23 mouse cellular contexts compared by ENCODE assay signal in genomic region chr5:87601018-87601417, GRCm38 (mm10). TPM values are rescaled to one million over a fixed set of nuclear protein-coding genes. Genes with fewer than 3 reads are reported as not detected.
DNase-seq lines count a peak whose midpoint lies in the region; ATAC-seq lines count a peak whose summit lies in the region.
"Had no signal": no experiment of that assay in that cellular context is flagged by ENCODE, and none has a peak within 500 bp of the region (broad histone marks: within the 10 kb centered on the region; RNA-seq: fewer than 3 reads in every experiment).

No protein-coding gene starts in this region.

- H3K9me3 ChIP-seq in kidney, embryonic 15.5 days (replicated peaks), result no peaks in the 10 kb centered on the region
- H3K9me3 ChIP-seq in forebrain, embryonic 11.5 days (ENCODE audit: control insufficient read depth, low read length), result no peaks in the 10 kb centered on the region
- H3K9me3 ChIP-seq: embryonic facial prominence, embryonic 13.5 days; hindbrain, embryonic 13.5 days; intestine, embryonic 15.5 days; limb, embryonic 12.5 days; neural tube, embryonic 12.5 days had no signal

- no peaks in the 10 kb centered on the region for H3K36me3 ChIP-seq in kidney, embryonic 15.5 days
- H3K36me3 ChIP-seq in forebrain, embryonic 11.5 days (ENCODE audit: control insufficient read depth, insufficient read depth, low read length), result no peaks in the 10 kb centered on the region
- H3K36me3 ChIP-seq: embryonic facial prominence, embryonic 13.5 days; hindbrain, embryonic 13.5 days; intestine, embryonic 15.5 days; limb, embryonic 12.5 days; neural tube, embryonic 12.5 days had no signal

- DNase-seq in kidney, adult 18-20 months, result peak; percentile 16
- DNase-seq in adrenal gland, adult 18-20 months (ENCODE audit: low spot score in 2 of 2), result peak; percentile 22 to 48
- peak; percentile 79 to 80 for DNase-seq in adrenal gland, postnatal 36 days
- DNase-seq in kidney, postnatal 25 days, result peak; percentile 65 to 66
- no peak for DNase-seq in forebrain, embryonic 11.5 days (ENCODE audit: low spot score)
- no peak for DNase-seq in retina, embryonic 14.5 days (ENCODE audit: low spot score)
- DNase-seq: cerebellum, adult 2 months; gastrocnemius, postnatal 10 days; layer of hippocampus, adult 9-11 months; lung, adult 2 months; lung, postnatal 4 days; retina, postnatal 1 day had no signal

- 70% methylated on average over 3 of the region's 3 CpGs for WGBS in kidney, embryonic 15.5 days
- 80% methylated on average over 3 of the region's 3 CpGs for WGBS in forebrain, embryonic 11.5 days

- H3K27me3 ChIP-seq in kidney, embryonic 15.5 days, result no peaks in the 10 kb centered on the region
- H3K27me3 ChIP-seq in forebrain, embryonic 11.5 days (ENCODE audit: control insufficient read depth, insufficient read depth, low read length), result no peaks in the 10 kb centered on the region
- H3K27me3 ChIP-seq: embryonic facial prominence, embryonic 13.5 days; hindbrain, embryonic 13.5 days; intestine, embryonic 15.5 days; limb, embryonic 12.5 days; neural tube, embryonic 12.5 days had no signal

- H3K4me3 ChIP-seq in kidney, embryonic 15.5 days (replicated peaks), result no peak overlapping the region
- no peak overlapping the region for H3K4me3 ChIP-seq in forebrain, embryonic 11.5 days (ENCODE audit: low read depth, low read length)
- H3K4me3 ChIP-seq: embryonic facial prominence, embryonic 13.5 days; hindbrain, embryonic 13.5 days; intestine, embryonic 15.5 days; limb, embryonic 12.5 days; neural tube, embryonic 12.5 days had no signal

- no peaks in the 10 kb centered on the region for H3K4me1 ChIP-seq in kidney, embryonic 15.5 days
- H3K4me1 ChIP-seq in forebrain, embryonic 11.5 days (replicated peaks; ENCODE audit: control insufficient read depth, insufficient read depth, low read length), result no peaks in the 10 kb centered on the region
- H3K4me1 ChIP-seq: embryonic facial prominence, embryonic 13.5 days; hindbrain, embryonic 13.5 days; intestine, embryonic 15.5 days; limb, embryonic 12.5 days; neural tube, embryonic 12.5 days had no signal

- no peak overlapping the region for H3K4me2 ChIP-seq in kidney, embryonic 15.5 days
- H3K4me2 ChIP-seq in forebrain, embryonic 11.5 days (ENCODE audit: low read depth, low read length, severe bottlenecking), result no peak overlapping the region
- H3K4me2 ChIP-seq: embryonic facial prominence, embryonic 13.5 days; hindbrain, embryonic 13.5 days; intestine, embryonic 15.5 days; limb, embryonic 12.5 days; midbrain, embryonic 11.5 days; neural tube, embryonic 12.5 days had no signal

- H3K27ac ChIP-seq in kidney, embryonic 15.5 days, result no peak overlapping the region
- H3K27ac ChIP-seq in forebrain, embryonic 11.5 days (ENCODE audit: low read depth, low read length), result no peak overlapping the region
- H3K27ac ChIP-seq: embryonic facial prominence, embryonic 13.5 days; hindbrain, embryonic 13.5 days; intestine, embryonic 15.5 days; limb, embryonic 12.5 days; neural tube, embryonic 12.5 days had no signal

- no peak overlapping the region for H3K9ac ChIP-seq in kidney, embryonic 15.5 days
- H3K9ac ChIP-seq in forebrain, embryonic 11.5 days (ENCODE audit: low read length), result no peak overlapping the region
- H3K9ac ChIP-seq: embryonic facial prominence, embryonic 13.5 days; hindbrain, embryonic 13.5 days; intestine, embryonic 15.5 days; limb, embryonic 12.5 days; neural tube, embryonic 12.5 days had no signal

- no peak for ATAC-seq in kidney, embryonic 15.5 days (replicated peaks; ENCODE audit: low FRiP score)
- no peak for ATAC-seq in granulocyte monocyte progenitor cell, adult 5-6 weeks (replicated peaks; ENCODE audit: poor library complexity, severe bottlenecking)
- no peak for ATAC-seq in forebrain, embryonic 11.5 days (replicated peaks; ENCODE audit: low FRiP score)
- ATAC-seq: intestine, embryonic 15.5 days had no signal

RNA-seq across cellular contexts. Expression of gene Sult1e1, which starts 9.6 kb away (rescaled TPM):
- polyA plus RNA-seq in kidney, embryonic 15.5 days (2015; fragmentation: Nextera tagmentation; extraction: Ambion mirVana), result 0.42 and 0.91 TPM in 2 replicates
- 1 to 10 TPM in 1 of 2 experiments, under 1 TPM in 1; 0.66 to 6.0 TPM for total RNA-seq in adrenal gland, adult 18-20 months (2021)
- 1 to 10 TPM in 1 of 2 experiments, under 1 TPM in 1; 0.36 to 4.8 TPM for total RNA-seq in adrenal gland, postnatal 36 days (2021)
- total RNA-seq in granulocyte monocyte progenitor cell, adult 5-6 weeks (2014; fragmentation: Nextera tagmentation), result not detected in 2 replicates
- total RNA-seq in granulocyte monocyte progenitor cell, adult 5-6 weeks (2017), result not detected in 2 replicates
- 1.1 and 1.3 TPM in 2 replicates for polyA plus RNA-seq in forebrain, embryonic 11.5 days (2014; fragmentation: Nextera tagmentation; extraction: Ambion mirVana)
- total RNA-seq: gastrocnemius, postnatal 10 days; heart, postnatal 14 days; monocyte, adult 5-6 weeks had no signal
- polyA plus RNA-seq: cerebellum, adult 2 months; hindbrain, embryonic 13.5 days; intestine, embryonic 15.5 days; limb, embryonic 12.5 days; lung, adult 2 months; midbrain, embryonic 11.5 days; neural tube, embryonic 12.5 days; small intestine, adult 2 months had no signal

RNA-seq across cellular contexts. Expression of gene Sult1d1, which starts 32.2 kb away (rescaled TPM):
- polyA plus RNA-seq in kidney, embryonic 15.5 days (2015; fragmentation: Nextera tagmentation; extraction: Ambion mirVana), result 54.9 and 59.1 TPM in 2 replicates
- under 1 TPM in 1 of 2 experiments, not detected in 1; 0.27 TPM for total RNA-seq in adrenal gland, adult 18-20 months (2021)
- total RNA-seq in adrenal gland, postnatal 36 days (2021), result not detected
- not detected in 2 replicates for total RNA-seq in granulocyte monocyte progenitor cell, adult 5-6 weeks (2014; fragmentation: Nextera tagmentation)
- not detected in 2 replicates for total RNA-seq in granulocyte monocyte progenitor cell, adult 5-6 weeks (2017)
- not detected in 2 replicates for polyA plus RNA-seq in forebrain, embryonic 11.5 days (2014; fragmentation: Nextera tagmentation; extraction: Ambion mirVana)
- total RNA-seq: monocyte, adult 5-6 weeks had no signal
- polyA plus RNA-seq: cerebellum, adult 2 months; hindbrain, embryonic 13.5 days; limb, embryonic 12.5 days; midbrain, embryonic 11.5 days; neural tube, embryonic 12.5 days had no signal

Comparison
In these comparisons a context has a peak if more than half of its experiments do, and no peak if none do; other contexts are left out.
1. DNase-seq: peak in kidney, adult 18-20 months (single experiment), adrenal gland, adult 18-20 months (2 of 2), adrenal gland, postnatal 36 days (2 of 2) and kidney, postnatal 25 days (2 of 2); none in forebrain, embryonic 11.5 days (single experiment) and retina, embryonic 14.5 days (single experiment).